Mouse (Mus musculus) embryonic facial prominence, embryonic 14.5 days (tissue): ENCODE measurements around the gene Lrrc29. TPM values are rescaled to one million over a fixed set of nuclear protein-coding genes. Genes with fewer than 3 reads are reported as not detected.

ENCODE experiments used
- ATAC-seq: fragments of 200-750 bp; cut with Nextera tagmentation; 2 replicates; pipeline ENCODE4 v1.8.0; 2017; ENCODE audit warnings: low read depth, moderate number of reproducible peaks, moderate TSS enrichment
- DNase-seq: peaks from one replicate; pipeline ENCODE4 v3.0.0-alpha.2; 2015; ENCODE audit warnings: low spot score
- H3K27ac ChIP-seq: fragments of 300-500 bp; sonication (generic); replicated peaks from 2 replicates; pipeline ENCODE4 v1.5.1; 2014; ENCODE audit warnings: low read depth, mild to moderate bottlenecking, low read length, moderate library complexity
- H3K27me3 ChIP-seq: fragments of 300-500 bp; sonication (generic); replicated peaks from 2 replicates; pipeline ENCODE4 v1.6.1; 2014; ENCODE audit warnings: low read length; ENCODE audit not compliant: control insufficient read depth, insufficient read depth
- H3K36me3 ChIP-seq: fragments of 300-500 bp; sonication (generic); 2 replicates; pipeline ENCODE4 v1.6.1; 2014; ENCODE audit warnings: low read length, mixed read lengths; ENCODE audit not compliant: control insufficient read depth, insufficient read depth
- H3K4me1 ChIP-seq: fragments of 300-500 bp; sonication (generic); 2 replicates; pipeline ENCODE4 v1.6.1; 2014; ENCODE audit warnings: antibody characterized with exemption, low read length; ENCODE audit not compliant: control insufficient read depth, insufficient read depth
- H3K4me2 ChIP-seq: fragments of 300-500 bp; sonication (generic); 2 replicates; pipeline ENCODE4 v1.6.1; 2014; ENCODE audit warnings: low read depth, mild to moderate bottlenecking, low read length, moderate library complexity, mixed read lengths
- H3K4me3 ChIP-seq: fragments of 300-500 bp; sonication (generic); 2 replicates; pipeline ENCODE4 v1.5.1; 2014; ENCODE audit warnings: low read depth, mild to moderate bottlenecking, low read length
- H3K9ac ChIP-seq: fragments of 300-500 bp; sonication (generic); 2 replicates; pipeline ENCODE4 v1.6.1; 2014; ENCODE audit warnings: low read depth, mild to moderate bottlenecking, low read length, moderate library complexity, mixed read lengths
- H3K9me3 ChIP-seq: fragments of 300-500 bp; sonication (generic); 2 replicates; pipeline ENCODE4 v1.6.1; 2016; ENCODE audit warnings: low read length; ENCODE audit not compliant: control insufficient read depth
- WGBS: fragments of 180-500 bp; shearing (Covaris S2); extraction: QIAGEN DNeasy Blood & Tissue Kit; methylation state at CpG from one replicate; pipeline ENCODE4 v1.1.7; 2014; 5-methylcytosine and 5-hydroxymethylcytosine counted together
- polyA plus RNA-seq: library from polyadenylated mRNA; unstranded; fragments of >200 nt; fragmentation: Nextera tagmentation; extraction: Ambion mirVana; gene quantifications from 2 replicates; pipeline ENCODE4 v1.2.1, GENCODE M21; 2014

The Lrrc29 gene
- polyA plus RNA-seq, 1 experiment from 2014 or later, result 1.4 TPM

DNA sequence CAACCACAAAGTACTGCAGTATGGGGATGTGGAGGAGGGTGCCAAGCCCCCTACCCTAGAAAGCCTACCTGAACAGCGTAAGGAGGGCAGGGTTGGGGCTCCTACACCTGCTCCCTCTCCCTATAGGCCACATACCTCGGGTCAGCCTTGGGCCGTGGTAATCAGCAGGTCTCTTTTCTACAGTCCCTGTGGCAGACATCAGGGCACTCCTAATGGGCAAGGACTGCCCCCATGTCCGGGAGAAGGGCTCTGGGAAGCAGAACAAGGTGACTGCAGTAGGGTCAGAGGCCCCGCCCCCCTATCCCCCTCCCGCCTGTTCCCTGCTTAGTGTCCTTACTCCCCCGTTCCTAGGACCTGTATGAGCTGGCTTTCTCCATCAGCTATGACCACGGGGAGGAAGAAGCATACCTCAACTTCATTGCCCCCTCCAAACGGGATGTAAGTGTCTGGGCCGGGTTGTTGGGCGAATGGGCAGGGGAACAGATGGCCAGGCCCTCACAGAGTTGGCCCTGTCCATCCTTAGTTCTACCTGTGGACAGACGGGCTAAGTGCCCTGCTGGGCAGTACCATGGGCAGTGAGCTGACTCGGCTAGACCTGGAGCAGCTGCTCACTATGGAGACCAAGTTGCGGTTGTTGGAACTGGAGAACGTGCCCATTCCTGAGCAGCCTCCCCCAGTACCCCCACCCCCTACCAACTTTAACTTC lies 16.8 kb downstream of the Lrrc29 start:
- Histone ChIP-seq H3K36me3 (peaks cover 70% of the 10 kb centered on the region), H3K4me3 (no peak overlapping the region), H3K4me1 (peaks cover 11% of the 10 kb centered on the region), H3K27me3 (no peaks in the 10 kb centered on the region), H3K27ac (no peak overlapping the region), H3K9me3 (no peaks in the 10 kb centered on the region), H3K4me2 (no peak overlapping the region), H3K9ac (no peak overlapping the region)
- ATAC-seq, result no peak
- DNase-seq, result no peak
- 78% methylated on average over 15 of the region's 15 CpGs for WGBS

DNA sequence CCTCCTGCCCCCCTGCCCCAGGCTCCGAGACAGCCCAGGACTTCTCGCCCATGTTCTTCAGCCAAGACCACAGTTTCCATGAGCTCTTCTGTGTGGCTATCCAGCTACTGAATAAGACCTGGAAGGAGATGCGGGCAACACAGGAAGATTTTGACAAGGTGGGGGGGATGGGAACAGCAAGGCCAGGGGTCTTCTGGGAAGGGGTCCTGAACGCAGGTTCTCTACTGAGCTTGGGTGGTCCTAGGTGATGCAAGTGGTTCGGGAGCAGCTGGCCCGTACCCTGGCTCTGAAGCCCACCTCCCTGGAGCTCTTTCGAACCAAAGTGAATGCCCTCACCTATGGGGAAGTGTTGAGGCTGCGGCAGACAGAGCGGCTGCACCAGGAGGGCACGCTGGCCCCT lies 17.6 kb downstream of the Lrrc29 start:
- Histone ChIP-seq H3K9ac (no peak overlapping the region), H3K36me3 (peaks cover 71% of the 10 kb centered on the region), H3K4me1 (peaks cover 11% of the 10 kb centered on the region), H3K4me2 (no peak overlapping the region), H3K4me3 (no peak overlapping the region), H3K9me3 (no peaks in the 10 kb centered on the region), H3K27me3 (no peaks in the 10 kb centered on the region), H3K27ac (no peak overlapping the region)
- DNase-seq, result no peak
- no peak for ATAC-seq
- 91% methylated on average over 10 of the region's 10 CpGs for WGBS

DNA sequence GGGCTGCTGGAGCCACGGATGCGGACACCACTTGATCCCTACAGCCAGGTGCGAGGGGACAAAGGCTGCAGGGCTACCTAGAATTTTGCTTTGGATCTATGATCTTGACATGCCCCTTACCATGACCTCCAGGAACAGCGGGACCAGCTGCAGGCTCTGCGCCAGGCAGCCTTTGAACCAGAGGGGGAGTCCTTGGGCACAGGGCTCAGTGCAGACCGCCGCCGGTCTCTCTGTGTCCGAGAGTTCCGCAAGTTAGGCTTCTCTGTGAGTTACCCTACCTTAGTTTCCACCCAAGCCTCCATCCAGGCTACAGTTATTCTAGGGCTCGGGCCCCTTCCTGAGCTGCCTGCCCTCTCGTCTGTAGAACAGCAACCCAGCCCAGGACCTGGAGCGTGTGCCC lies 18.4 kb downstream of the Lrrc29 start:
- DNase-seq (no peak), ATAC-seq (no peak)
- no peaks in the 10 kb centered on the region for H3K27me3 ChIP-seq
- 90% methylated on average over 13 of the region's 13 CpGs for WGBS
- H3K4me2 ChIP-seq, result no peak overlapping the region
- peaks cover 11% of the 10 kb centered on the region for H3K4me1 ChIP-seq
- peaks cover 70% of the 10 kb centered on the region for H3K36me3 ChIP-seq
- no peaks in the 10 kb centered on the region for H3K9me3 ChIP-seq
- no peak overlapping the region for H3K4me3 ChIP-seq
- H3K27ac ChIP-seq, result no peak overlapping the region
- H3K9ac ChIP-seq, result no peak overlapping the region

DNA sequence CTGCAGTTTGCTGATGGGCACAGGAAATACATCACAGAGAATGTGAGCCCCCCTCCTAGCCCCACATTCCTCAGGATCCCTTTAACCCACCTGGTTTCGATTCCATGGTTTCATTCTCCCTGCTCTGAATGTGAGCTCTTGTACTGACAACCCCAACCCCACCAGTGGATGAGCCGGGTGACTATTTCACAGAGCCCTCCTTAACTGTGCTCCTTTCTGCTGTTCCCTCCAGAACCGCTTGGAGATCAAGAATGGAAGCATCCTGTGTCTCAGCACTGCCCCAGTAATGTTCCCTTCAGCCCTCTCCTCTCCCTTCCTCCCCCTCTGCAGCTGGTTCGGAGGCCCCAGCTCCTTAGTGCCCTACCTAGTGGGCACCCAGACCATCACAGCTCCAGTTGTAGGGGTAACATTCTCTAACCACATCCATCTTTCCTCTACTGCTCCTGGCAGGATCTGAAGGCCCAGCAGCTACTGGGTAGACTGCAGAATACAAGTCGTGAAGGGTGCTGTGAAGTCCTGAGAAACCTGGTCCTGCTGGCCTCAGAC lies 19.9 kb downstream of the Lrrc29 start:
- H3K4me2 ChIP-seq, result peak overlapping the region; percentile 80
- H3K9me3 ChIP-seq, result no peaks in the 10 kb centered on the region
- peak overlapping the region; percentile 61 for H3K9ac ChIP-seq
- peaks cover 11% of the 10 kb centered on the region for H3K4me1 ChIP-seq
- ATAC-seq (peak; percentile 23), DNase-seq (no peak)
- WGBS, result 27% methylated on average over 5 of the region's 5 CpGs
- H3K4me3 ChIP-seq, result peak overlapping the region; percentile 41
- H3K27ac ChIP-seq, result peak overlapping the region; percentile 82
- H3K36me3 ChIP-seq, result peaks cover 70% of the 10 kb centered on the region
- H3K27me3 ChIP-seq, result no peaks in the 10 kb centered on the region

DNA sequence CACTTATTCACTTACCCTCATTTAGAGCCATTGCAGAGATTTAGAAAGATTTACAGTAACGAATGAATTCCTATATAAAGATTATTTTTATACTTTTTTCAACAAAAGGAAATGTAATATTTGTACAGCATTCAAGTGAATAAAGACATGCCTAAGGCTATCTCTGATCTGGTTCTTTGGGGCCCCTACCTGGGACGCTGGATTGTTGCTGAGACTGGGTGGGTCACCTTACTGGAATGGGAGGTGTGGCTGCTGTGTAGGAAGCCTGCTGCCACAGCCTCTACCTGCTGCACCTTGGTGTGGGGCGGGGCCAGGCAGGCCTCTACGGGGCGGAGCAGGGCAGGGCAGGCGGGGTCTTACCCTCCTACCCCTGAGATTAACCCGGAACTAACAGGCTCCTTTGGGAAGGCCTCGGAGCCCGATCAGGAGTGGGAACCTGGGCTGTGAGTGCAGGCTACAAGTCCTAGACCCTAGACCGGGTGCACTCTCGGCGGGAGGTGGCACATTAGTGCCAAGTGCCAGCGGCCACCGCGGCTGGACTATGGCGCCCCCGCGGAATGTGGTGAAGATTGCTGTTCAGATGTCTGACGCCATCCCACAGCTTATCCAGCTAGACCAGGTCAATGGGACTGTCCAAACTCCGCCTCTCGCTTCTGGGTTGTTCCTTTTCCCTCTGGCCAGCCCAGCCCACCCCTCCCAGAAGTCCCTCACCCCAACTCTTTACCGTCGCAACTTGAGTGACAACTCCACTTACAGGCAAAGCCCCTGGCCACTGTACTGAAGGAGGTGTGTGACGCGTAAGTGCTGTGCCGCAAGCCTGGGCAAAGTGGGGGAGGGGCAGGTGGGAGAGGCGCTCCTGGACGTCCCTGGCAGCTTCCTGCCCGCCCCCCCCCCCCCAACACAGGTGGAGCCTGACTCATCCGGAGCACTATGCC lies 20.6 kb downstream of the Lrrc29 start, which contains the start of gene Elmo3:
Elmo3 (plus strand) TSS at position 391 of the 935 bp plus-strand sequence.
- H3K4me1 ChIP-seq, result peaks cover 11% of the 10 kb centered on the region
- peak; percentile 85 for DNase-seq
- no peaks in the 10 kb centered on the region for H3K9me3 ChIP-seq
- no peaks in the 10 kb centered on the region for H3K27me3 ChIP-seq
- peak within 1 kb of the TSS; percentile 61 for H3K9ac ChIP-seq
- H3K27ac ChIP-seq, result peak within 1 kb of the TSS; percentile 82
- ATAC-seq, result peak; percentile 90
- peak within 1 kb of the TSS; percentile 80 for H3K4me2 ChIP-seq
- 4% methylated on average over 25 of the region's 30 CpGs for WGBS
- H3K4me3 ChIP-seq, result peak within 1 kb of the TSS; percentile 41
- peaks cover 70% of the 10 kb centered on the region for H3K36me3 ChIP-seq

DNA sequence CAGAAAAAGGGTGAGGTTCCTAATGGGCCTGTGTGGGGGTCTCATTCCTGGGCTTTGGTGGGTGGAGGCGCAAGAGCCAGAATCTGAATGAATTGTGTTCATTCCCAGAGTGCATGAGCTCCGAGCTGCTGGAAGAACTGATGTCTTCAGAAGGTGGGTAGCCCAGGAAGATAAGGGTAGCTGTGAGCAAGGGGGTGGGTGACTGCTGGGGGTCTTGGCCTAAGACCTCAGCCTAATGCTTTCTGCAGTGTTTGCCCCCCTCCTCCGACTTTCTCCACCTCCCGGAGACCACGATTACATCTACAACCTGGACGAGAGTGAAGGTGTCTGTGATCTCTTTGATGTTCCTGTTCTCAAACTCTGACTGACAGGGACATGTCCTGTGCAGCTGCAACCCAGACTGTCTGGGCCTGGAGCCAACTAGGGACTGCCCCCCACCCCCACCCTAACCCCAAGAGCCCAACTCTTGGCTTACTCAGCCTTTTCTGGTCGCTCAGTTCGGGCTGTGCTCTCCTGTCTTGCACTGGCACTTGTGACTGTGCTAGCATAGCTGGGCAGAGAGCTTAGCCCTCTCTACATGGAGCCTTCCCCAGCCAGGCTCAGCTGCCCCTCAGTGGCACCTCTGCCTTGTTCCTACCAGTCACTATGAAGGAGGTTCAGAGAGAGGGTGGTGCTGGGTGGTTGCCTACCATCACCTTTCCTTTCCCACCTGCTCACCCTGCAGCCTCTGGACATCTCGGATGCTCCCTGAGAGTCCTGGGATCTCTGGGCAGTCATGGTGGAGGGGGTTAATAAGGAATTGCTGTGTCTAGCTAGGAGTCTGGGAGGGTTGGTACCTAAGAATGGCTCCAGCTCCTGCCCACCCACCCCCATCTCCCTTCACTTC lies 21.5 kb downstream of the Lrrc29 start:
- DNase-seq (peak; percentile 56), ATAC-seq (peak; percentile 5; the same call in 1 of the 2 replicates)
- Histone ChIP-seq H3K27ac (peak overlapping the region; percentile 82), H3K36me3 (peaks cover 70% of the 10 kb centered on the region), H3K9me3 (no peaks in the 10 kb centered on the region), H3K9ac (no peak overlapping the region), H3K4me2 (peak overlapping the region; percentile 80; the same call in 1 of the 2 replicates), H3K27me3 (no peaks in the 10 kb centered on the region), H3K4me3 (no peak overlapping the region), H3K4me1 (peaks cover 11% of the 10 kb centered on the region)
- whole genome bisulfite sequencing, result 57% methylated on average over 9 of the region's 9 CpGs

DNA sequence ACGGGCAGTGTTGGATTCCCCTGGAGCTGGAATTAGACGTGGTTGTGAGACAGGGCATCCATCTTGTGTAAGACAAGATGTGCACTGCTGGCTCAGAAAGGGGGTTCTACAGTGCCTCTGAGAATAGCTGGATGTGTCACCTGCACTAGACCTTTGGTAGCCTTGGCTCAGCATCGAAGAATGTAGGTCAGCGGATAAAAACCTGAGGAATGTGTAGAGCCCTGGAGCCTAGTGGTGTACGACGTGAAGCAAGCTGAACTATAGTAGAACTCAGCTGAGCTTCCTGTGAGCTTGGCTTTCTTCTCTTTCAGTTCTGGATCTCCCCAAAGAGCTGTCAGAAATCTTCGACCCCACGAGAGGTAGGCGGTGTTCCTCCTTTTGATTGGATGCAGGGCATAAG lies 22.2 kb downstream of the Lrrc29 start:
- H3K27ac ChIP-seq, result no peak overlapping the region
- WGBS, result 72% methylated on average over 9 of the region's 9 CpGs

DNA sequence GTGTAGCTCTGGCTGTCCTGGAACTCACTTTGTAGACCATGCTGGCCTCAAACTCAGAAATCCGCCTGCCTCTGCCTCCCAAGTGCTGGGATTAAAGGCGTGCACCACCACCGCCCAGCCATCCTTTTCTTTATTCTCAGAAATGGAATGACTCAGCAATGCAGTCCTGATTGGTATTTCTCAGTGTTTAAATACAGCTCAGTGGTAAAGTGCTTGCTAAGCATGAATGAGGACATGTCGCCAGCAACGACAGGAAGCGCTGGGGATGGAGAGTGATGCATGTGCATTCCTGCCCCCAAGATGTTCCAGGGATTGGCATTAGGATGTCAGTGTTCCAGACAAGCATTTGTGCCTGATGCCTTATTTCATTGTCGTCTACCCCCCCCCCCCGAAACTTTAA lies 22.7 kb downstream of the Lrrc29 start:
- Histone ChIP-seq H3K9ac (no peak overlapping the region), H3K4me2 (no peak overlapping the region), H3K27me3 (no peaks in the 10 kb centered on the region), H3K36me3 (peaks cover 69% of the 10 kb centered on the region), H3K4me1 (peaks cover 18% of the 10 kb centered on the region), H3K27ac (no peak overlapping the region), H3K9me3 (no peaks in the 10 kb centered on the region), H3K4me3 (no peak overlapping the region)
- WGBS, result 84% methylated on average over 8 of the region's 8 CpGs
- DNase-seq (no peak), ATAC-seq (no peak)

More for the DNA sequence above, 22.2 kb downstream of the Lrrc29 start:
- H3K4me3 ChIP-seq, result no peak overlapping the region
- no peak overlapping the region for H3K4me2 ChIP-seq
- DNase-seq (no peak), ATAC-seq (no peak)
- peaks cover 70% of the 10 kb centered on the region for H3K36me3 ChIP-seq
- no peak overlapping the region for H3K9ac ChIP-seq
- no peaks in the 10 kb centered on the region for H3K27me3 ChIP-seq
- H3K9me3 ChIP-seq, result no peaks in the 10 kb centered on the region
- peaks cover 13% of the 10 kb centered on the region for H3K4me1 ChIP-seq
